Mouse (Mus musculus) Patski (cell line): ENCODE results near the gene Gm11492. TPM values are rescaled to one million over a fixed set of nuclear protein-coding genes. Genes with fewer than 3 reads are reported as not detected.

Source experiments
- ATAC-seq: fragments of 100-300 bp; one replicate; pipeline ENCODE4 v1.8.0; 2021
- CTCF ChIA-PET: fragments of 350-600 bp; sonication (Branson Sonifier 250); formaldehyde crosslinking; loops from one replicate; lab custom pipeline; 2022; ENCODE audit warnings: inconsistent platforms; lab: Charles Lee
- POLR2A ChIA-PET: fragments of 350-600 bp; sonication (Branson Sonifier 250); formaldehyde crosslinking; loops from one replicate; lab custom pipeline; 2022; ENCODE audit warnings: antibody characterized with exemption, inconsistent platforms; lab: Charles Lee
- DNase-seq: peaks from one replicate; pipeline ENCODE4 v3.0.0-alpha.2; 2011; ENCODE audit warnings: low read depth, low spot score
- H3K27me3 ChIP-seq: fragments of 371-371 bp; one replicate; pipeline ENCODE4 v1.5.1; 2021
- CTCF ChIP-seq: fragments of 100-300 bp; IDR thresholded peaks from one replicate; pipeline ENCODE4 v1.5.1; 2021
- in situ Hi-C: fragments of 300-500 bp; cut with MboI; formaldehyde crosslinking; loops from 3 replicates; pipeline ENCODE4 v1.11.1; 2018; ENCODE audit warnings: low pct_unique_long_range_greater_than_20kb, mixed read lengths
- polyA plus RNA-seq: library from polyadenylated mRNA; unstranded; gene quantifications from one replicate; pipeline ENCODE4 v1.2.3, GENCODE M21; 2021

Gene Gm11492
- polyA plus RNA-seq, 1 experiment from 2014 or later, result not detected

DNA sequence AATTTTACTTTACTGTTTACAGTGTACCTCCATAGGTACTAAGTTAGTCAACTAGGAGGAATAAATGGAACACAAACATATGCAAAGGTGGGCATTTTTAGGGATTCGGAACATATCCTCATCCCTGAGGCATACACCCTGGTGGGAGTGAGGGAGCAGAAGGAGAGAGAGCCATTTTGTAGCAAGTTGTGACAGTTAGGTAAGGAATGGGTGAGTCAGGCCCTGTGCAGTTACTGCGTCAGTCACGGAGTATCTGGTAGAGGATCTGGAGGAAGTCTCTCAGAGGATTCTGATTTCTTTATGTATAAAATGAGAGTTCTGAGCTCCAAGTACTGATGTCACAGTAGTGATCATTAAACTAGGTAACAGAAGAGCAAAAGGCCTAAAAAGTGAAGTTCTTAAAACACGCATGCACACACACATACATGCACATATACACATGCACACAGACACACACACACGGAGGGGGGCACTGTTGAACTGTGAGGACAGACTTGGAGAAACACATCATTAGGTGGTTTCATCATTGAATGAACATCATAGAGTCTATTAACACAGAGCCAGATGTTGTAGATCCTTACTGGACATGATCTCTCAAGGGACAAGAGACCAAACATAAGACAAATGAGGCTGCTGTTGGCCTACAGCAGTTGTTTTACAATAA lies 20.9 kb downstream of the Gm11492 start:
- ATAC-seq, result no peak
- DNase-seq, result no peak
- POLR2A ChIA-PET, result interaction anchor here (1.4 kb wide), 1 partner anchor 9 kb away, joined by 3 read pairs; no protein-coding TSS in a partner anchor
- TF ChIP-seq CTCF, result no peak
- H3K27me3 ChIP-seq, result no peaks in the 10 kb centered on the region
- in situ Hi-C loops, result no loop called here
- CTCF ChIA-PET, result no interaction called here

GRCm38 (mm10) chr11:87589605-87590004 lies 23.2 kb downstream of the Gm11492 start:
- ChIA-PET POLR2A (interaction anchor here (3.6 kb wide), 1 partner anchor 10 kb away, joined by 42 read pairs; no protein-coding TSS in a partner anchor), CTCF (interaction anchor here (1.0 to 2.3 kb wide), 3 partner anchors 9 to 19 kb away, joined by 4 to 7 read pairs (median 4); no protein-coding TSS in a partner anchor)
- in situ Hi-C loops, result no loop called here
- ATAC-seq (no peak), DNase-seq (no peak)
- TF ChIP-seq CTCF, result no peak
- no peaks in the 10 kb centered on the region for H3K27me3 ChIP-seq

DNA sequence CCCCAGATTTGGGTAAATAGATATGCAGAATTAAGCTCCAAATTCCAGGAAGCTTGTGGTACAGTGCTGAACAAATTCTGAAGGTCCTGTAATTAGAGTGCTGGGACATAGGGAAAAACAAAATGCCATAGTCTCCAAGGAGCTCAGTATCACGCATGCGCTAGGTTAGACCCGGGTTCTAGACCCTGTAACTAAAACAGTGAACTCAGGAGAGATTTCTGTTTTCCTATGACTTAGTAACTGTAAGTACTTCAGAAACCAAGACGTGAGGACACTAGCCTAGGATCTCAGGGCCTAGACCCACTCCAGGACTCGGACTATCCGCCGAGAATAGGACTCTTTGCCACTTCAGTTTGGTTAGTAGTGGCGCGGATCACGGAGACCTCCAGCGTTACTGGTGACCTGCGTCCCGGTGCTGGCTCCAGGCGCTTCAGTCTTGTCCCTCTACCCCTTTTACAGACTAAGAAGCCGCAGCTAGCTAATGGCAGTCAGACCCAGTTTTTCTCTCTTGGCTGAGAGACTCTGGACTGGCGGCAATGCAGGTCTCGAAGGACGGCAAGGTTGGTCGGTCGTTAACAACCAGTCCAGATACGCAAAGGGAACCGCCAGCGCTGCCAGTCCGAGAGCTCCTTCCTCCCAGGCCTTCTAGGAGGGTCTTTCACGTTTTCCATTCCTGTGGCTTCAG lies 24.5 kb downstream of the Gm11492 start:
- TF ChIP-seq CTCF, result no peak
- ChIA-PET POLR2A (interaction anchor here (0.6 to 3.6 kb wide), 6 partner anchors 11 to 582 kb away, joined by 3 to 42 read pairs (median 3); no protein-coding TSS in a partner anchor), CTCF (interaction anchor here (0.7 to 2.3 kb wide), 5 partner anchors 8 to 34 kb away, joined by 3 to 7 read pairs (median 3); no protein-coding TSS in a partner anchor)
- ATAC-seq, result no peak
- DNase-seq, result no peak
- H3K27me3 ChIP-seq, result no peaks in the 10 kb centered on the region
- in situ Hi-C loops, result no loop called here

DNA sequence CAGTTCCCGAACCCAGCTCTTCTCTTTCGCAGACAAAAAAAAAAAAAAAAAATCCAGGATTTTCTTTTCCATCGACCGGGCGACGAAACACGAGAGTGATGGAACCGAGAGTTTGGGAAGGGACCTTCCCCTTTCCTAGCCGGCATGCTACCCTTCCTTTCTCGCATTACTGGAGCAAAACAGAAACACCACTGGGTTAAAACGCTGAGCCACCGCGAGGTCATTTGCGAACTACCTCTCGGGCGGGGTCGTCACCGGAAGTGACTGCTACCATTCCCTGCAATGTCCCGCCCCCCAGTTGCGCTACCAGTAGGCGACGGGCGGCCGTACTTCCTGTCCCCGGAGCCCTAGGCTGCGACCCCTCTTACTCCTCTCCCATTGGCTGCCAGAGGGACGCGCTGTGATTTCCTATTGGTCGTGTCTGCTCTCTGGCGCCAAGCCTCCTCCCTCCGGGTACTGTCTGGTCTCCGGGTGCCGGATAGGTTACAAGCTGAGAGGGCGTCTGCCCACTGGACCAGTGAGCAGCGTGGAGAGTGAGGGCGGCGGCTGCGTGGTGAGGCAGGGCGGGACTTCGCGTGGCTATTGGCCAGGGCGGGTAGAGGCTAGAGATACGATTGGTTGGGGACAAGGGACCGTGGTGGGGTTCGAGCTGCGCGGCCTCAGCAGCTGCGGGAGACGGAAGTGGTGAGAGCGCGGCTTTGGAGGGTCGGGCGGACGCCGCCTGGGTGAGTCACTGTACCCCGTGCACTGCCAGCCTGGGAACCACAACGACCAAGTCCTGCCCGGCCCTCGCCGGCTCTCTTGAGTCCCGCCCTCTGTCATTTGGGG lies 25.3 kb downstream of the Gm11492 start, which contains the start of gene Mtmr4:
Mtmr4 (plus strand) TSS at position 637 of the 828 bp plus-strand sequence.
- H3K27me3 ChIP-seq, result no peaks in the 10 kb centered on the region
- DNase-seq, result peak; percentile 94
- no peak for TF ChIP-seq CTCF
- peak; percentile 89 for ATAC-seq
- POLR2A ChIA-PET, result interaction anchor here (0.6 to 3.6 kb wide), 6 partner anchors 12 to 582 kb away, joined by 3 to 42 read pairs (median 3); no protein-coding TSS in a partner anchor
- CTCF ChIA-PET, result interaction anchor here (0.7 to 2.3 kb wide), 3 partner anchors 9 to 31 kb away, joined by 3 to 7 read pairs (median 3); no protein-coding TSS in a partner anchor
- in situ Hi-C loops, result no loop called here

DNA sequence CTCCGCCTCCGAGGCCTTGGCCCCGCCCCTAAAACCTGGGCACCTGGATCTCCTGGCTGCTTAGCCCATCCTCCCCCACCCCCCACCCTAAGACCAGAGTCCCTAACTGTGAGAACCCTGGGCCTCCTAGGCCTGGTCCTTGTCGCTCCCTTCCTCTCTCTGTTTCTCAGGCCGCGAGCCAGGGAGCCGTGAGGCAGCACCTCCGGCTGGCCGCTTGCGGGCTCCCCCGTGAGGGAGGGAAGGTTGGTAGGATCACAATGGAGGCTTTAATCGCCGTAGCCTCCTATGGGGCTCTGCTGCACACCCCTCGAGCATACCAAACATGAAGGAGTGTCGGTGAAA lies 25.9 kb downstream of the Gm11492 start:
- in situ Hi-C loops, result no loop called here

DNA sequence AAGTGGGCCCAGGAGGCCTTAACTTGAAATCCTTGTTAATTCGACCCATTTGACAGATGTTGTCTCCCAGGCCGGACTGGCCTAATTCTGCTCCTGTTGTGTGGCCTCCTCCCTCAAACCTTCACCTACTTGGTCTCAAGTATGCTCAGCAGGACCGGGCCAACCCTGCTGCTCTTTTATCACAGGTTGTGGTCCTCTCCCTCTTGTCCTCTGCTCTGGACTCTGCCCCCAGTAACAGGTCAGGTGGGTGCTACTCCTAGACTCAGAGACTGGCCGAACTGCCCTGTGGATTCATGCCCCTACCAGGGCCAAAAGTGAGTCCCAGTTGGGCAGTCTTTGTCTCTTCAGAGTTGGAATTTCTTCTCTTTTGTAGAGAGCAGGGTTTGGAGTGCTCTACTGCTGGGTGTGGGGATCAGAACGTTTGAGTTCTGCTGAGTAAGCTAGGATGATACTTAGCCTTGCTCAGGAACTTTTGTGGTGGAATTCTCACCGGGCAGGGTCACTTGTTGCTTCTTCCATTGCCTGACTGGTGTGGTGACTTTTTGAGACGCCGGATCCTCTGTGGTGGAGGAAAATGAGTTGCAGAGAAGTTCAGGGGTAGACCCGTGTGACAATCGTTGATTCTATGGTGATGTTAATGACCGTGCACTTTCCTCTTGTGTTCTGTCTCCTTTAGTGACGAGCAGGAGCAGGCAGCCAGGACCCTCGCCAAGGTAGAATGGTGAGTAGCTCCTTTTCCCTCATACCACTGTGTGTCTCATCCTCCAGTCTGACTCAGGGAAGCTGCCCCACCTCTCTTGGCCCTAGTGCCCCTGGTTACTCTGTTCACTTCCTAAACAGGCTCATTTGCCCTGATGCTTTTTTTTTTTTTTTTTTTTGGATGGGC lies 26.5 kb downstream of the Gm11492 start:
- no peak for TF ChIP-seq CTCF
- CTCF ChIA-PET, result interaction anchor here (0.6 to 1.4 kb wide), 2 partner anchors 19 to 31 kb away, joined by 3 read pairs; no protein-coding TSS in a partner anchor
- ATAC-seq, result no peak
- in situ Hi-C loops, result no loop called here
- H3K27me3 ChIP-seq, result no peaks in the 10 kb centered on the region
- POLR2A ChIA-PET, result interaction anchor here (0.7 to 2.7 kb wide), 4 partner anchors 14 to 258 kb away, joined by 3 to 17 read pairs (median 5); no protein-coding TSS in a partner anchor
- DNase-seq, result no peak

More for the DNA sequence above, 25.9 kb downstream of the Gm11492 start:
- ATAC-seq, result no peak
- DNase-seq, result no peak
- ChIA-PET POLR2A (interaction anchor here (2.7 to 3.6 kb wide), 2 partner anchors 13 to 14 kb away, joined by 17 to 42 read pairs; no protein-coding TSS in a partner anchor), CTCF (interaction anchor here (1.3 kb wide), 1 partner anchor 9 kb away, joined by 3 read pairs; no protein-coding TSS in a partner anchor)
- TF ChIP-seq CTCF, result no peak
- no peaks in the 10 kb centered on the region for H3K27me3 ChIP-seq

GRCm38 (mm10) chr11:87595327-87595841 lies 28.9 kb downstream of the Gm11492 start:
- DNase-seq (no peak), ATAC-seq (peak; percentile 45)
- TF ChIP-seq CTCF, result no peak
- no peaks in the 10 kb centered on the region for H3K27me3 ChIP-seq
- CTCF ChIA-PET, result interaction anchor here (0.7 kb wide), 1 partner anchor 10 kb away, joined by 3 read pairs; no protein-coding TSS in a partner anchor
- POLR2A ChIA-PET, result interaction anchor here (1.0 to 2.7 kb wide), 5 partner anchors 9 to 18 kb away, joined by 3 to 17 read pairs (median 4); no protein-coding TSS in a partner anchor
- in situ Hi-C loops, result no loop called here

- DNase-seq (no peak), ATAC-seq (no peak)
- ChIA-PET CTCF (interaction anchor here (0.7 kb wide), 1 partner anchor 9 kb away, joined by 3 read pairs; no protein-coding TSS in a partner anchor), POLR2A (interaction anchor here (1.0 to 1.6 kb wide), 4 partner anchors 8 to 19 kb away, joined by 3 to 7 read pairs (median 4); no protein-coding TSS in a partner anchor)
- H3K27me3 ChIP-seq, result no peaks in the 10 kb centered on the region
- no peak for TF ChIP-seq CTCF
- in situ Hi-C loops, result no loop called here
Measured at GRCm38 (mm10) chr11:87595976-87596375, 29.5 kb downstream of the Gm11492 start.
